Mouse (Mus musculus) midbrain, postnatal 0 days (tissue): ENCODE data around the gene Olfr96. TPM values are rescaled to one million over a fixed set of nuclear protein-coding genes. Genes with fewer than 3 reads are reported as not detected.

ENCODE experiments used
- ATAC-seq: fragments of 200-750 bp; cut with Nextera tagmentation; 2 replicates; pipeline ENCODE4 v1.8.0; 2017; ENCODE audit warnings: moderate number of reproducible peaks, mild to moderate bottlenecking, moderate TSS enrichment, moderate library complexity; ENCODE audit not compliant: low FRiP score
- DNase-seq: peaks from one replicate; pipeline ENCODE4 v3.0.0-alpha.2; 2015; ENCODE audit warnings: low spot score
- H3K27ac ChIP-seq: fragments of 300-500 bp; sonication (generic); 2 replicates; pipeline ENCODE4 v1.5.1; 2014; ENCODE audit warnings: low read depth, mild to moderate bottlenecking, low read length, mixed read lengths
- H3K27me3 ChIP-seq: fragments of 300-500 bp; sonication (generic); 2 replicates; pipeline ENCODE4 v1.6.1; 2014; ENCODE audit warnings: low read length, control low read depth, mixed read lengths; ENCODE audit not compliant: insufficient read depth
- H3K36me3 ChIP-seq: fragments of 300-500 bp; sonication (generic); 2 replicates; pipeline ENCODE4 v1.6.1; 2014; ENCODE audit warnings: low read length, control low read depth, mixed read lengths; ENCODE audit not compliant: insufficient read depth
- H3K4me1 ChIP-seq: fragments of 300-500 bp; sonication (generic); 2 replicates; pipeline ENCODE4 v1.6.1; 2014; ENCODE audit warnings: mild to moderate bottlenecking, control low read depth, antibody characterized with exemption, low read length, mixed read lengths; ENCODE audit not compliant: insufficient read depth
- H3K4me2 ChIP-seq: fragments of 300-500 bp; sonication (generic); 2 replicates; pipeline ENCODE4 v1.6.1; 2014; ENCODE audit warnings: low read depth, mild to moderate bottlenecking, low read length, mixed read lengths; ENCODE audit not compliant: poor library complexity, severe bottlenecking
- H3K4me3 ChIP-seq: fragments of 300-500 bp; sonication (generic); 2 replicates; pipeline ENCODE4 v1.5.1; 2014; ENCODE audit warnings: low read depth, mild to moderate bottlenecking, low read length, moderate library complexity
- H3K9ac ChIP-seq: fragments of 300-500 bp; sonication (generic); replicated peaks from 2 replicates; pipeline ENCODE4 v1.6.1; 2014; ENCODE audit warnings: mild to moderate bottlenecking, low read length, moderate library complexity, mixed read lengths; ENCODE audit not compliant: poor library complexity, severe bottlenecking
- H3K9me3 ChIP-seq: fragments of 300-500 bp; sonication (generic); 2 replicates; pipeline ENCODE4 v1.6.1; 2016; ENCODE audit warnings: low read length, control low read depth
- CTCF ChIP-seq: IDR thresholded peaks from 2 replicates; pipeline ENCODE4 v1.5.1; 2016; ENCODE audit warnings: antibody characterized with exemption, mild to moderate bottlenecking
- WGBS: fragments of 180-500 bp; shearing (Covaris S2); extraction: QIAGEN DNeasy Blood & Tissue Kit; methylation state at CpG from one replicate; pipeline ENCODE4 v1.1.7; 2014; 5-methylcytosine and 5-hydroxymethylcytosine counted together
- polyA plus RNA-seq: library from polyadenylated mRNA; unstranded; fragments of >200 nt; fragmentation: Nextera tagmentation; extraction: Ambion mirVana; gene quantifications from 2 replicates; pipeline ENCODE4 v1.2.1, GENCODE M21; 2015
- total RNA-seq: library from RNA; depleted of rRNA; stranded (reverse); fragments of >200 nt; gene quantifications from 2 replicates; pipeline ENCODE4 v1.2.3, GENCODE M21; 2014; rRNA removed

Olfr96 gene
- total RNA-seq, result not detected in 2 replicates
- not detected in 2 replicates for polyA plus RNA-seq

DNA sequence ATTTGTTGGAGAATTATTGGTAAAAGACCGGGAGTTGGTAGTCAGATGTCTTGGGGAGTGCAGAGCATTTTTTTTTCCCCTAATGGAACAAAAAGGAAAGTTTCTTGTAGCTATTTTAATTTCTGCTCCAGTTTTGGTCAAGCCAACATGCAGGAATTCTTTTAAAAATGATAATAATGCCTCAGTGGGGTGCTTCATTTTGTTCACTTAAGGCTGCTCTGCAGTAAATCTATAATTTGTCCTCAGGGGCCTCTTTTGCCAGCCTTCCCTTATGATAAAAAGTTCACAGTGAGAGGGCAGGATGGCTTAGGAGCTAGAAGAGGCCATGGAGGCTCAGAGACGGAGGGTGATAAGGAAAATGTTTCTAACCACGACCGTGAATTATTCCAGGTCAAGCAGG is at the start of gene Olfr96:
Olfr96 (plus strand) TSS at position 301 of the 400 bp plus-strand sequence.
- Histone ChIP-seq H3K4me3 (no peak within 1 kb of the TSS), H3K9ac (no peak within 1 kb of the TSS), H3K9me3 (no peaks in the 10 kb centered on the region), H3K27me3 (no peaks in the 10 kb centered on the region), H3K36me3 (no peaks in the 10 kb centered on the region), H3K4me1 (no peaks in the 10 kb centered on the region), H3K27ac (no peak within 1 kb of the TSS), H3K4me2 (no peak within 1 kb of the TSS)
- 64% methylated on average over 4 of the region's 4 CpGs for WGBS
- TF ChIP-seq CTCF, result no peak
- ATAC-seq (no peak), DNase-seq (no peak)

GRCm38 (mm10) chr17:37185474-37185873 is 34.5 kb upstream of the Olfr96 start:
- H3K27me3 ChIP-seq, result no peaks in the 10 kb centered on the region
- no peaks in the 10 kb centered on the region for H3K9me3 ChIP-seq
- H3K36me3 ChIP-seq, result no peaks in the 10 kb centered on the region
- 57% methylated on average over 6 of the region's 6 CpGs for WGBS
- no peak overlapping the region for H3K9ac ChIP-seq
- H3K4me2 ChIP-seq, result no peak overlapping the region
- DNase-seq, result no peak
- ATAC-seq, result no peak
- no peaks in the 10 kb centered on the region for H3K4me1 ChIP-seq
- H3K27ac ChIP-seq, result no peak overlapping the region
- no peak for TF ChIP-seq CTCF
- H3K4me3 ChIP-seq, result no peak overlapping the region

DNA sequence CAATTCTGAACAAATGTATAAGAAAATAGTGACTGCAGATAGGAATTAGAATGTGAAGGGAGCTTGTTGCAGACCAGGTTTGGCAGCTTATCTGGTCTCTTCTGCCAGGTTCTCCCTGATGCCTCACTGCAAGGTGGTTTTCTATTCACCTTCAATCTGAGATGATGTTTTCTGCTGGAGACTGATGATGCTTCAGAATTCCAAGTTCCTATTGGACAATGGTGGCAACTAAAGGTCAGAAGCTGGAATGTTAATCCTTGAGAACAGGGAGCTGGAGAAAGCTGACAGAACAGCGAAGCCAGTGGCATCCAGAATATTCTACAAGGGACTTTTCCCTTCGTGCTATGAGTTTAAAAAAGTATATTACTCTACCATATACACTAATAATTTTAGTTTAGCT is 29.2 kb upstream of the Olfr96 start:
- peak; percentile 74 for DNase-seq
- no peak overlapping the region for H3K4me2 ChIP-seq
- ATAC-seq, result peak; percentile 66; the same call in 1 of the 2 replicates
- WGBS, result 29% methylated on average over 2 of the region's 2 CpGs
- H3K4me1 ChIP-seq, result no peaks in the 10 kb centered on the region
- no peaks in the 10 kb centered on the region for H3K36me3 ChIP-seq
- no peaks in the 10 kb centered on the region for H3K27me3 ChIP-seq
- no peak overlapping the region for H3K9ac ChIP-seq
- no peak overlapping the region for H3K4me3 ChIP-seq
- H3K27ac ChIP-seq, result no peak overlapping the region
- H3K9me3 ChIP-seq, result no peaks in the 10 kb centered on the region
- no peak for TF ChIP-seq CTCF

GRCm38 (mm10) chr17:37193032-37193431 is 26.9 kb upstream of the Olfr96 start:
- Histone ChIP-seq H3K9ac (no peak overlapping the region), H3K4me3 (no peak overlapping the region), H3K4me2 (no peak overlapping the region), H3K4me1 (no peaks in the 10 kb centered on the region), H3K27me3 (peaks cover 3% of the 10 kb centered on the region; the same call in 1 of the 2 replicates), H3K9me3 (no peaks in the 10 kb centered on the region), H3K27ac (no peak overlapping the region), H3K36me3 (no peaks in the 10 kb centered on the region)
- no peak for ATAC-seq
- no peak for TF ChIP-seq CTCF
- DNase-seq, result no peak

DNA sequence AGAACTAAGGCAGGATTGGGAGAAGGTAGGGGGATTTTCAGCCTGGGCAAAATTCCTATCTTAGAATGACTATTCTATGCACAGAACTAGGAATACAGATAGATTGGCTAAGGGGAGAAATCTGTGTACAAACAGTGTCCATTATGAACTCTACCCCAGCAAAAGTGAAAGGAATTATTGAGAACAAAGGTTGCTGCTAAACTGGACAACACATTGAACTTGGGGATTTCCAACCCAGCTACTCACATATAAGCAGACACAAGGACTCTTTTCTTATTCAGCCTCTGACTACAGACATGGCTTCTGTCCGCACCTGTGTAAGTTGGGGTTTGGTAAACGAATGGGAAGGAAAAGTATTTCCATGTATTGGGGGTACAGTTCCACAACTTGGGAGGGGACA is 26.3 kb upstream of the Olfr96 start, which contains the start of gene Ubd:
Ubd (plus strand) TSS at position 237 of the 400 bp plus-strand sequence.
- WGBS, result 82% methylated on average over 2 of the region's 2 CpGs

GRCm38 (mm10) chr17:37194782-37195181 is 25.2 kb upstream of the Olfr96 start:
- H3K9me3 ChIP-seq, result no peaks in the 10 kb centered on the region
- no peak for ATAC-seq
- TF ChIP-seq CTCF, result no peak
- no peak overlapping the region for H3K9ac ChIP-seq
- H3K4me3 ChIP-seq, result no peak overlapping the region
- no peaks in the 10 kb centered on the region for H3K36me3 ChIP-seq
- WGBS, result 89% methylated on average over 5 of the region's 5 CpGs
- H3K27me3 ChIP-seq, result peaks cover 3% of the 10 kb centered on the region; the same call in 1 of the 2 replicates
- no peak for DNase-seq
- H3K4me1 ChIP-seq, result no peaks in the 10 kb centered on the region
- no peak overlapping the region for H3K27ac ChIP-seq
- H3K4me2 ChIP-seq, result no peak overlapping the region

More for the DNA sequence above, 26.3 kb upstream of the Olfr96 start, which contains the start of gene Ubd:
- DNase-seq (no peak), ATAC-seq (no peak)
- H3K4me2 ChIP-seq, result no peak within 1 kb of the TSS
- no peak for TF ChIP-seq CTCF
- H3K9ac ChIP-seq, result no peak within 1 kb of the TSS
- H3K27me3 ChIP-seq, result peaks cover 3% of the 10 kb centered on the region; the same call in 1 of the 2 replicates
- no peak within 1 kb of the TSS for H3K27ac ChIP-seq
- no peaks in the 10 kb centered on the region for H3K4me1 ChIP-seq
- H3K36me3 ChIP-seq, result no peaks in the 10 kb centered on the region
- no peaks in the 10 kb centered on the region for H3K9me3 ChIP-seq
- no peak within 1 kb of the TSS for H3K4me3 ChIP-seq
